Mouse (Mus musculus): ENCODE measurements around the gene Tmem120a. TPM values are rescaled to one million over a fixed set of nuclear protein-coding genes. Genes with fewer than 3 reads are reported as not detected.

Tmem120a gene
- polyA plus RNA-seq, 1 experiment from 2014 or later, result 21.5 TPM

DNA sequence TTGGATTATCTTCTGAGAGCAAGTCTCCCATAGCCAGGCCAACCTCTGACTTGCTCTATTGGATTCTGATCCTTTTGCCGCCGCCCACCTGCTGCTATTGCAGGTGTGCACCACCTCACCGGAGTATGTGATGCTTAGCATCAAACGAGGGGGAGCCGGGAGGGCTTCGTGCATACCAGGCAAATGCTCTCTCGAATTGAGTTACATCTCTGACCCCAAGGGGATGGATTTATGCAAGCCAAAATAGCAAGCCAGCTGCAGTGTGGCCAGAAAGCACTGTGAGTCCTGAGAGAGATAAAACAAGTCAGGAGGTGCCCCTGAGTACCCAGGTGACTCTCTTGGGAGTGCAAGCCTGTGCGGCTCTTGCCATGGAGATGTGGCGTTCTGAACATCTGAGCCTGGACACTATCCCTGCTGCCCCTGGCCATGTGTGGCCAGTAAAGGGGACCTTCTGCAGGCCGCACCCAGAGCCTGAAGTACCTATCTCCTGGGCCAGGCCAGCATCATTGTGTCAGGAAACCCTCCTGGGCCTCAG lies 24.6 kb downstream of the Tmem120a start:
- WGBS (ENCODE audit: insufficient replicate concordance), result 79% methylated on average over 10 of the region's 10 CpGs
- Histone ChIP-seq H3K9ac (no peak overlapping the region), H3K36me3 (peaks cover 41% of the 10 kb centered on the region), H3K4me1 (peaks cover 21% of the 10 kb centered on the region; the same call in 1 of the 2 replicates), H3K9me3 (replicated peaks) (no peaks in the 10 kb centered on the region), H3K27ac (no peak overlapping the region), H3K4me2 (no peak overlapping the region), H3K4me3 (no peak overlapping the region), H3K27me3 (replicated peaks) (no peaks in the 10 kb centered on the region)
- ATAC-seq, result no peak

DNA sequence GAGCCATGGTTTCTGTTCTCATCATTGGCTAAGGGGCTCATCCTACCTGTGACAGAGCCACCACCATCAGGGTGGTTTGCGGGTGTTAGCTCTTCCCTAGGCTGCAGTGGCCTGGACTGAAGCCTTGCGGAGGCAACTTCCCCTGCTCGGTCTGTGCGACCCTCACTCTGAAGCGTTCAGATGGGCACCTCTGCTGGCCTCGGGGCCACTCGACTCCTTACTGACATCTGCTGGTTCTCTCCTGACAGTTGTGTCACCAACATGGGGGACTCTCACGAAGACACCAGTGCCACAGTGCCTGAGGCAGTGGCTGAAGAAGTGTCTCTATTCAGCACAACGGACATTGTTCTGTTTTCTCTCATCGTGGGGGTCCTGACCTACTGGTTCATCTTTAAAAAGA lies 28.6 kb downstream of the Tmem120a start:
- H3K36me3 ChIP-seq, result peaks cover 33% of the 10 kb centered on the region
- 50% methylated on average over 10 of the region's 10 CpGs for WGBS (ENCODE audit: insufficient replicate concordance)
- H3K4me2 ChIP-seq, result no peak overlapping the region
- no peaks in the 10 kb centered on the region for H3K9me3 ChIP-seq (replicated peaks)
- H3K4me1 ChIP-seq, result peaks cover 45% of the 10 kb centered on the region
- no peak overlapping the region for H3K27ac ChIP-seq
- no peak overlapping the region for H3K9ac ChIP-seq
- ATAC-seq, result no peak
- no peak overlapping the region for H3K4me3 ChIP-seq
- no peaks in the 10 kb centered on the region for H3K27me3 ChIP-seq (replicated peaks)

DNA sequence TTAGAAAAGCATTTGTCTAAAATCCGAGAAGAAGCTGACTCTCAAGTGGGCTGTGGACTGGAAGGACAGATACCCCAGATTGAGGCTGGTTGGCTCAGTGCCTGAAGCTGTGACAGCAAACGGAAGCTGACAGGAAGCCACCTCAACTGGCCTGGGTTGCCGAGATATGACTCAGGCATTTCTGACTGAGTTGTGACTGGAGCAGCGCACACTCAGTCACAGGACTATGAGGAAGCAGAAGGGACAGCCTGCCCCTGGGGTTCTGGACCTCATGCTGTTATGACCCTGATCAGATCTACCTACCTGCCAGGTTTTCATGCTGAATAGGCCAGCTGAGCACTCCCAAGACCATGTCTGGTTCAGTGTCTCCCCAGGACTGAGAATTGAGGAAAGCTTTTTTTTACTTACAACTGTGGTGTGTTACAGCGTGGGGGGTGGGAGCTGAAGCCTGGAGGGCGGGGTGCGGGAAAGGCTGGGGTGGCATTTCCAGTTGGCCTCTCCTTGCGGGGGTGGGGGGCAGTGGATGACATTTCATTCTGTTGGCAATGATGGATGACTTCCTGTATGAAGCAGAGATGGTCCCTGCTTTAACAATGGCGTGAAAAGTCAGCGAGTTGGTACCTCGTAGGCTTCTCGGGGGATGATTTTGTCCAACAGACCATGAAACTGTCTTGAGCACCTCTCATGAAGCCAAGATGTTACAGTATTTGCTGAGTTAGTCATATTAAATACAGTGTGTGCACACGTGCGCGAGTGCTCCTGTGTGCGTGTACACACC lies 30.6 kb downstream of the Tmem120a start:
- peak overlapping the region; percentile 50 for H3K27ac ChIP-seq
- H3K4me2 ChIP-seq, result peak overlapping the region; percentile 42
- ATAC-seq, result peak; percentile 81
- no peak overlapping the region for H3K4me3 ChIP-seq
- 33% methylated on average over 16 of the region's 16 CpGs for WGBS (ENCODE audit: insufficient replicate concordance)
- H3K27me3 ChIP-seq (replicated peaks), result no peaks in the 10 kb centered on the region
- no peaks in the 10 kb centered on the region for H3K9me3 ChIP-seq (replicated peaks)
- peaks cover 31% of the 10 kb centered on the region for H3K36me3 ChIP-seq
- H3K9ac ChIP-seq, result peak overlapping the region; percentile 17; the same call in 1 of the 2 replicates
- H3K4me1 ChIP-seq, result peaks cover 52% of the 10 kb centered on the region

DNA sequence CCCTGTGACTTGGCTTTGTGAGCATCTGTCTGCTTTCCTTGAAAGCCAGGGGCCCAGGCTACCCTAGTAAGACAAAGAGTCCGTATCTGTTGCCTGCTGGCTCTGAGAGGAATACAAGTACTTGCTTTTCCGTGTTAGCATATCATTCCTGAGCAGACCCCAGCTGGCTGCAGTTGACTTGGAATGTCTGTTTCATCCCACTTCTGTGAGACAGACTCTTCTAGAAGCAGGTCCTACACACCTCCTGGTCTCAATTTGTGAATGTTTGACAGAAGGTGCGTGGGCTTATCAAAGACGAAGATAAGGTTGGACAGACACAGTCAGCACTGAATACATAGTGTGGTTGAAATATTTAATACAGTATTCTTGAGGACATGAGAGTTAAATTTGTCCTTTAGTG lies 31.4 kb downstream of the Tmem120a start:
- H3K9ac ChIP-seq, result no peak overlapping the region
- 0 out of 2 replicates have a peak overlapping the region, but pooled peaks have one; percentile 21 for H3K4me2 ChIP-seq
- no peaks in the 10 kb centered on the region for H3K9me3 ChIP-seq (replicated peaks)
- H3K27me3 ChIP-seq (replicated peaks), result no peaks in the 10 kb centered on the region
- WGBS (ENCODE audit: insufficient replicate concordance), result 19% methylated on average over 4 of the region's 4 CpGs
- H3K27ac ChIP-seq, result 0 out of 2 replicates have a peak overlapping the region, but pooled peaks have one; percentile 50
- no peak for ATAC-seq
- H3K36me3 ChIP-seq, result peaks cover 29% of the 10 kb centered on the region
- peaks cover 56% of the 10 kb centered on the region for H3K4me1 ChIP-seq
- H3K4me3 ChIP-seq, result no peak overlapping the region

DNA sequence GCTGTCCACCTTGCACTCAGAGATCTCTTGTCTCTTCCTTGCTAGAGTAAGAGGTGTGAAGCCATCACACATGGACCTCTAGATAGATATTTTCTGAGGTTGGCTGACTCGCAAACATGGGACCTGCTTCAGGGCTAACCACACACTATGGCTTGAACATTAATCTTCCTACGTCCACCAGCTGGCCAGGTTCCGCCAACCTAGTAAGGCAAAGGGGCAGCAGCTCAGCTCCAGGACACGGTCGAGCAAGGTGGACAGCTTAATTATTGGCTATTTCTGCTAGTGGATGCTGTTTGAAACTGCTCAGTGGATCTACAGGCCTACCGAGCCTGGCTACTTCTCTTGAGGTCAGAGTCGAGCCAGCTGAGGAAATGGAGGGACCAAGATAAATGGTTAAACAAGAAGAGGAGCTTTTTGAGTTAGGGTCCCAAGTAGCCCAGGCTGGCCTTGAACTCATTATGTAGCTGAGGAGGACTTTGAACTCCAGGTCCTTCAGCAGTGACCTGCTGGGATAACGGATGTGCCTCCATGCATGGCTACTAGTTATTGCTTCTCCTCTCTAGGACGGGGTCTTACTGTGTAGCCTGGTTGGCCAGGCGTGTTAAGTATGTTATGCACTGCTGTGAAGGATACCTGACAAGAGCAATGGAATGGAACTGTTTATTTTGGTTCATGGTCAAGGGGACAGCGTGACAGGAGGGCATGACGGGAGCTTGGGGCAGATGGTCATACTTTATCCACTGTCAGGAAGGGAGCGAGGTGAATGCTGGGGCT lies 32.5 kb downstream of the Tmem120a start:
- ATAC-seq, result no peak
- Histone ChIP-seq H3K9me3 (replicated peaks) (no peaks in the 10 kb centered on the region), H3K4me2 (no peak overlapping the region), H3K27me3 (replicated peaks) (no peaks in the 10 kb centered on the region), H3K9ac (no peak overlapping the region), H3K4me3 (no peak overlapping the region), H3K27ac (peak overlapping the region; percentile 22; the same call in 1 of the 2 replicates), H3K36me3 (peaks cover 29% of the 10 kb centered on the region), H3K4me1 (peaks cover 65% of the 10 kb centered on the region)
- WGBS (ENCODE audit: insufficient replicate concordance), result 61% methylated on average over 13 of the region's 13 CpGs

DNA sequence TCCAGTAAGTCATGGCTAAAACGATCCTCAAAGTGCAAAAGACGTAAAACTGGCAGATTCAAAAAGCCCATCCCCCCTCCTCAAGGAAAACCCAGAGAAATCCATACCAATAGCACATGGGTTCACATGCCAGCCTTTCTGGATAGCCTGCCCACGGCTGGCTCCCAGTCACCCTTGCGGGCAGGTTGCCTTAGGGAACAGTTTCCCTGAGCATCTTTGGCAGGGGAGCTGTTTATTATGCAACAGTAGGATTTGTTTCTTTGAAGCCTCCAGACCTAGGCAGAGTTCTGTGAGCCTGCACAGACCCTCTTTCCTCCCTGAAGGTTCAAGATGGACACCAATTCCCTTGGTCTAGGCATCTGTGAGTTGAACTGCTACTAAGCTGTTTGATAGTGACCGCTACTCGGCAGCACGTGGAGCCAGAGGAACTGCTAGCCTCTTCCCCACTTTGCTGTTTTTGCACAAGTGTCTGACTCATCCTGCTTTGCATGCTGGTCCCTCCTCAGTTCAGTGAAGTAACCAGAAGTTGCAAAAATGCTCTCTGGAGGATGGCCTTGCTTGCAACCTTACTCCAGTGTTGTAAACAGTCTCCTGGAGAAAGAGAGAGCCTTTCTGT lies 33.5 kb downstream of the Tmem120a start:
- Histone ChIP-seq H3K27ac (no peak overlapping the region), H3K9ac (no peak overlapping the region), H3K36me3 (peaks cover 25% of the 10 kb centered on the region), H3K4me2 (no peak overlapping the region), H3K4me3 (no peak overlapping the region), H3K27me3 (replicated peaks) (no peaks in the 10 kb centered on the region), H3K9me3 (replicated peaks) (no peaks in the 10 kb centered on the region), H3K4me1 (peaks cover 64% of the 10 kb centered on the region)
- 61% methylated on average over 7 of the region's 7 CpGs for WGBS (ENCODE audit: insufficient replicate concordance)
- ATAC-seq, result no peak

DNA sequence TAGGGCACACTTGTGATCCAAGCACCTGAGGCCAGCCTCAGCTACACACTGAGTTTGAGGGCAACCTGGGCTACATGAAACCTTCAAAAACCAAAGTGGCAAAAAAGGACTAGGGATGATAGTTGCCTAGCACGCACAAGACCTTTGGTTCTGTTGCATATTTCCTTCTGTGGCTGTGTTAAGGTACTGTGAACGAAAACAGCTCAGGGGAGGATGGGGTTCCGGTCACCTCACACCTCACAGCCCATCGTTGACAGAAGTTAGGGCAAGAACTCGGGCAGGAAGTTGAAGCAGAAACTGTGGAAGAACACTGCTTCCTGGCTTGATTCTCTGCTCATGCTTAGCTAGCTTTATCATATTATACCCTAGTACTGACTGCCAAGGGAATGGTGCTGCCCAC lies 34.5 kb downstream of the Tmem120a start:
- Histone ChIP-seq H3K27me3 (replicated peaks) (no peaks in the 10 kb centered on the region), H3K4me1 (peaks cover 61% of the 10 kb centered on the region), H3K4me3 (no peak overlapping the region), H3K9ac (no peak overlapping the region), H3K27ac (no peak overlapping the region), H3K36me3 (peaks cover 25% of the 10 kb centered on the region), H3K4me2 (no peak overlapping the region), H3K9me3 (replicated peaks) (no peaks in the 10 kb centered on the region)
- WGBS (ENCODE audit: insufficient replicate concordance), result 80% methylated on average over 5 of the region's 5 CpGs
- no peak for ATAC-seq

DNA sequence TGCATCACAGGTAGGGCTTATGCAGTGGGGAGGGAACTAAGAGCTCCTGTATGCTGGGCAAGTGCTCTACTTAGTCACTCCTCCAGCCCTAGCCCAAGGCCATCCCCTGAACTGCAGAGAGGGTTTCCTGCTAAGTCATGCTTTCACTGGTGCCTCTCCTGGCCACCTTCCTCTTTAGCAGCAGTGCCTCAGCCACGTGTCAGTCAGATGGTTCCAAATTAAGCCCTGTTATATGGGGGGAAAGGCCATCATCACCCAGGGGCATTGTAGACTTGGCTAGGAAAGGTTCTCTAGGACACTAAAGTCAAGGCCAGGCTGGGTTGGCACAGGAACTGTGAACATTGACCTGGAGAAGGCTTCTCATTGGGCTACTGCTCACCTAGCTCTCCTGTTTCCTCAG lies 36.4 kb downstream of the Tmem120a start:
- no peak overlapping the region for H3K4me2 ChIP-seq
- 7% methylated on average over 1 of the region's 1 CpGs for WGBS (ENCODE audit: insufficient replicate concordance)
- ATAC-seq, result peak; percentile 48; the same call in 1 of the 2 replicates
- H3K4me1 ChIP-seq, result peaks cover 56% of the 10 kb centered on the region
- H3K27ac ChIP-seq, result peak overlapping the region; percentile 54; the same call in 1 of the 2 replicates
- H3K9me3 ChIP-seq (replicated peaks), result no peaks in the 10 kb centered on the region
- no peak overlapping the region for H3K4me3 ChIP-seq
- peaks cover 25% of the 10 kb centered on the region for H3K36me3 ChIP-seq
- H3K27me3 ChIP-seq (replicated peaks), result no peaks in the 10 kb centered on the region
- H3K9ac ChIP-seq, result no peak overlapping the region

DNA sequence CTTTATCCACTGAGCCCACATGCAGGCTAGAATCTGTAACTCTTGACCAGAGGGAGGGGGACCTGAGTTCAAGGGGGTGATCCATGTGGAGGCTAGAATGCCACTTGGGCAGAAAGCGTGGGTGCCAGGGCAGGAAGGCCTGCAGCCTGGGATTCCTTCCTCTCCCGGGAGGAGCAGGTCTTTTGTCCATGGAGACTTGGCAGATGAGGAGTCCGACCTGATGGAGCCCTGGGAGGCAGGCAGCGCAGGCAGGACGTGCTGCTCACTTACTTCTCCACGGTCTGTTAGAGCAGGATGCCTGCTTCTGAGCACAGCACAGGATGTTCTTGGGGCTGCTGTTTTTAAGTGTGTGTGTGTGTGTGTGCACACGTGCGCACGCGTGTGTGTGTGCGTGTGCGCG lies 37.2 kb downstream of the Tmem120a start:
- no peaks in the 10 kb centered on the region for H3K9me3 ChIP-seq (replicated peaks)
- H3K36me3 ChIP-seq, result peaks cover 29% of the 10 kb centered on the region
- H3K4me1 ChIP-seq, result peaks cover 56% of the 10 kb centered on the region
- H3K4me3 ChIP-seq, result no peak overlapping the region
- no peak for ATAC-seq
- WGBS (ENCODE audit: insufficient replicate concordance), result 90% methylated on average over 13 of the region's 13 CpGs
- H3K9ac ChIP-seq, result no peak overlapping the region
- H3K27ac ChIP-seq, result no peak overlapping the region
- H3K27me3 ChIP-seq (replicated peaks), result no peaks in the 10 kb centered on the region
- no peak overlapping the region for H3K4me2 ChIP-seq

GRCm38 (mm10) chr5:135705383-135705782 lies 38.9 kb downstream of the Tmem120a start:
- H3K27me3 ChIP-seq (replicated peaks), result no peaks in the 10 kb centered on the region
- peaks cover 49% of the 10 kb centered on the region for H3K4me1 ChIP-seq
- WGBS (ENCODE audit: insufficient replicate concordance), result 74% methylated on average over 4 of the region's 4 CpGs
- ATAC-seq, result no peak
- H3K36me3 ChIP-seq, result peaks cover 44% of the 10 kb centered on the region
- H3K9me3 ChIP-seq (replicated peaks), result no peaks in the 10 kb centered on the region
- no peak overlapping the region for H3K27ac ChIP-seq
- H3K9ac ChIP-seq, result no peak overlapping the region
- H3K4me2 ChIP-seq, result no peak overlapping the region
- H3K4me3 ChIP-seq, result no peak overlapping the region

- Histone ChIP-seq H3K4me1 (peaks cover 45% of the 10 kb centered on the region), H3K27me3 (replicated peaks) (no peaks in the 10 kb centered on the region), H3K27ac (0 out of 2 replicates have a peak overlapping the region, but pooled peaks have one; percentile 13), H3K9me3 (replicated peaks) (no peaks in the 10 kb centered on the region), H3K9ac (no peak overlapping the region), H3K36me3 (peaks cover 54% of the 10 kb centered on the region), H3K4me3 (no peak overlapping the region), H3K4me2 (no peak overlapping the region)
- WGBS (ENCODE audit: insufficient replicate concordance), result 83% methylated on average over 7 of the region's 7 CpGs
- no peak for ATAC-seq
Measured at GRCm38 (mm10) chr5:135703431-135703830, 40.8 kb downstream of the Tmem120a start.
